Mouse (Mus musculus): ENCODE results near the gene Cnn3.

DNA sequence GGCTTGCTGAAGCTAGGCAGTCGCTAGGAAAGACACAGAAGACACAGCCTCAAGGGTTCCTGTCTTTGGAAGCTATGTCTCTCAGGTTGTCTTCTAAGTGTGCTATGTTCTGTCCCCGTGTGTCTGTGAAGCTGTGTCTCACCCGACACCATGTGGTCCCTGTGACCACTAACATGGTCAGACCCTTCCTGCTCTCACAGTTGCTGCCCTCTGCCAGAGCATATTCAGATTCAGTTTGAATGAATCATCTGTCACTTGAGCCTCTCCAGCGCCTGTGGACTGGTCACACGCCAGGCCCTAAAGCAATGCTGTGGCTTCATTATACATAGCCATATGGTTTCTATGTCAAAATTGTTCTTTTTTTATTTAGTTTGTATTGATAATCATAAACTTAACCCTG is 46.6 kb upstream of the Cnn3 start:
- TF ChIP-seq CTCF (conservative IDR thresholded peaks at IDR 0.05; ENCODE audit: low read length) (no peak), NANOG (IDR thresholded peaks at IDR 0.05; ENCODE audit: borderline replicate concordance, low read length) (no peak), POU5F1 (IDR thresholded peaks at IDR 0.05; ENCODE audit: borderline replicate concordance, low read length) (no peak)
